ENCODE assay signal across 9 mouse cellular contexts in genomic region chr2:51305411-51305810, GRCm38 (mm10).
DNase-seq lines count a peak whose midpoint lies in the region; ATAC-seq lines count a peak whose summit lies in the region.
"Had no signal": no experiment of that assay in that cellular context is flagged by ENCODE, and none has a peak within 500 bp of the region (broad histone marks: within the 10 kb centered on the region; RNA-seq: fewer than 3 reads in every experiment).

No protein-coding gene starts in this region.

- no peak overlapping the region for H3K4me3 ChIP-seq in heart, embryonic 12.5 days
- H3K4me3 ChIP-seq in forebrain, embryonic 11.5 days (ENCODE audit: low read depth, low read length) = no peak overlapping the region
- no peak overlapping the region for H3K4me3 ChIP-seq in forebrain, embryonic 16.5 days (replicated peaks; ENCODE audit: low read length)
- H3K4me3 ChIP-seq: liver, embryonic 13.5 days had no signal

- H3K9ac ChIP-seq in heart, embryonic 12.5 days = no peak overlapping the region
- no peak overlapping the region for H3K9ac ChIP-seq in forebrain, embryonic 11.5 days (ENCODE audit: low read length)
- no peak overlapping the region for H3K9ac ChIP-seq in forebrain, embryonic 16.5 days (replicated peaks; ENCODE audit: low read depth, low read length)
- H3K9ac ChIP-seq: liver, embryonic 13.5 days had no signal

- H3K9me3 ChIP-seq in heart, embryonic 12.5 days (replicated peaks) = no peaks in the 10 kb centered on the region
- H3K9me3 ChIP-seq in forebrain, embryonic 11.5 days (ENCODE audit: control insufficient read depth, low read length) = no peaks in the 10 kb centered on the region
- H3K9me3 ChIP-seq in forebrain, embryonic 16.5 days (ENCODE audit: control insufficient read depth, low read length) = no peaks in the 10 kb centered on the region
- H3K9me3 ChIP-seq: liver, embryonic 13.5 days had no signal

- DNase-seq in heart, adult 11 months = peak; percentile 98
- peak; percentile 11 for DNase-seq in R1 (ENCODE audit: low read depth, low spot score)
- peak; percentile 71 for DNase-seq in heart, adult 8-10 months (ENCODE audit: low spot score)
- peak; percentile 57 to 74 for DNase-seq in kidney, postnatal 4 days
- DNase-seq in frontal cortex, postnatal 25 days (ENCODE audit: low spot score in 2 of 2) = no peak
- DNase-seq in forebrain, embryonic 11.5 days (ENCODE audit: low spot score) = no peak
- DNase-seq: liver, embryonic 13.5 days had no signal

- no peaks in the 10 kb centered on the region for H3K36me3 ChIP-seq in heart, embryonic 12.5 days
- no peaks in the 10 kb centered on the region for H3K36me3 ChIP-seq in forebrain, embryonic 11.5 days (ENCODE audit: control insufficient read depth, insufficient read depth, low read length)
- no peaks in the 10 kb centered on the region for H3K36me3 ChIP-seq in forebrain, embryonic 16.5 days (ENCODE audit: control insufficient read depth, insufficient read depth)
- H3K36me3 ChIP-seq: liver, embryonic 13.5 days had no signal

- no peak for ATAC-seq in heart, embryonic 12.5 days (ENCODE audit: insufficient number of reproducible peaks, low FRiP score)
- ATAC-seq in forebrain, embryonic 11.5 days (replicated peaks; ENCODE audit: low FRiP score) = no peak
- ATAC-seq in forebrain, embryonic 16.5 days = no peak

- no peak overlapping the region for H3K27ac ChIP-seq in heart, embryonic 12.5 days (ENCODE audit: poor library complexity, severe bottlenecking)
- no peak overlapping the region for H3K27ac ChIP-seq in forebrain, embryonic 11.5 days (ENCODE audit: low read depth, low read length)
- no peak overlapping the region for H3K27ac ChIP-seq in forebrain, embryonic 16.5 days (ENCODE audit: low read length)
- H3K27ac ChIP-seq: liver, embryonic 13.5 days had no signal

- H3K4me2 ChIP-seq in heart, embryonic 12.5 days = no peak overlapping the region
- no peak overlapping the region for H3K4me2 ChIP-seq in forebrain, embryonic 11.5 days (ENCODE audit: low read depth, low read length, severe bottlenecking)
- no peak overlapping the region for H3K4me2 ChIP-seq in forebrain, embryonic 16.5 days (ENCODE audit: low read length)
- H3K4me2 ChIP-seq: liver, embryonic 13.5 days had no signal

- no peaks in the 10 kb centered on the region for H3K27me3 ChIP-seq in heart, embryonic 12.5 days (replicated peaks)
- no peaks in the 10 kb centered on the region for H3K27me3 ChIP-seq in forebrain, embryonic 11.5 days (ENCODE audit: control insufficient read depth, insufficient read depth, low read length)
- no peaks in the 10 kb centered on the region for H3K27me3 ChIP-seq in forebrain, embryonic 16.5 days (replicated peaks; ENCODE audit: control insufficient read depth, insufficient read depth, low read length)
- H3K27me3 ChIP-seq: liver, embryonic 13.5 days had no signal

- H3K4me1 ChIP-seq in heart, embryonic 12.5 days (replicated peaks) = no peaks in the 10 kb centered on the region
- no peaks in the 10 kb centered on the region for H3K4me1 ChIP-seq in forebrain, embryonic 11.5 days (replicated peaks; ENCODE audit: control insufficient read depth, insufficient read depth, low read length)
- H3K4me1 ChIP-seq in forebrain, embryonic 16.5 days (replicated peaks; ENCODE audit: control insufficient read depth, insufficient read depth, low read length) = no peaks in the 10 kb centered on the region
- H3K4me1 ChIP-seq: liver, embryonic 13.5 days had no signal

- 41% methylated on average over 6 of the region's 6 CpGs for whole genome bisulfite sequencing in heart, embryonic 12.5 days
- WGBS in forebrain, embryonic 11.5 days = 73% methylated on average over 6 of the region's 6 CpGs
- 72% methylated on average over 6 of the region's 6 CpGs for WGBS in forebrain, embryonic 16.5 days

Comparison
In these comparisons a context has a peak if more than half of its experiments do, and no peak if none do; other contexts are left out.
1. DNase-seq: peak in heart, adult 11 months (single experiment), R1 (single experiment), heart, adult 8-10 months (single experiment) and kidney, postnatal 4 days (2 of 2); none in frontal cortex, postnatal 25 days (0 of 2) and forebrain, embryonic 11.5 days (single experiment).